Mouse (Mus musculus) testis, postnatal 14 days (tissue): ENCODE measurements around the gene Dnajb1.
A peak's percentile ranks its signal among the peaks of the same experiment; 100 is the strongest.
"Not testable (repeated sequence)": the region's sequence is repeated elsewhere in the genome, so short reads cannot be mapped to it uniquely, and the experiment has no call there.

Source experiments
- DNase-seq: peaks from one replicate; pipeline ENCODE4 v3.0.0; 2021; ENCODE audit warnings: low spot score

Dnajb1 gene

DNA sequence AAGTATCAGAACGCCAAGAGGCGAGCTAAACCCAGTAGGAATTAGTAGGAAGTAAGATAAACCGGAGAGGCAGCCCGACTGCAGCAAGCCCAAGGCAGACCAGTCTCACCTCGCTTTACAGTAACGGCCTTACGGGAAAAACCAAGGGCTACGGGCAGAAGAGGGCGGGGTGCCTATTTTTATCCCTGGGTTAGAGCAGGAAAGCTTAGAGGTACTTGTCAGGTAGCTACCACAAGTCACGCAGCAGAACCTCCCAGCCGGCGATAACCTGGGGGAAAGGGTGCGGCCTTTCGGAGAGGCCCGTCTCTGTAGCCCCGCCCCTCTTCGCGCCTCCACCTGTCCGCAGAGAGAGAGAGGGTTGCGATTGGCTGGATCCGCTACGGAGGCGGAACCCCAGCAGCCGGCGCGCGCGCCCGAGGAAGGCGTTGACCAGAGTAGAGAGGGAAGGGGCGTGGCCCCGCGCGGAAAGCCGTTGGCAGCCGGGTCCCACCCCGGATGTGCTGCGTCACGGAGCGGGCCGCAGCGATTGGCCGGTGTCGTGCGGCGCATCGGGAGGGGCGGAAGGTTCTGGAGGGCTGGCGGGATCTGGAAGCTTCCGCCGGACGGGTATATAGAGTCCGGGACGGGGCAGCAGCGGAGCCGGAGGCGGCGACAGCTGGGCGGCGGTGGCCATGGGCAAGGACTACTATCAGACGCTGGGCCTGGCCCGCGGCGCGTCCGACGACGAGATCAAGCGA lies at the start of gene Dnajb1, which contains the start of gene Tecr:
TSS of gene Dnajb1 (plus strand) at position 533 of the 737 bp plus-strand sequence.
TSS of gene Tecr (minus strand) at position 311 of the 737 bp plus-strand sequence.
- DNase-seq: peak; percentile 100

DNA sequence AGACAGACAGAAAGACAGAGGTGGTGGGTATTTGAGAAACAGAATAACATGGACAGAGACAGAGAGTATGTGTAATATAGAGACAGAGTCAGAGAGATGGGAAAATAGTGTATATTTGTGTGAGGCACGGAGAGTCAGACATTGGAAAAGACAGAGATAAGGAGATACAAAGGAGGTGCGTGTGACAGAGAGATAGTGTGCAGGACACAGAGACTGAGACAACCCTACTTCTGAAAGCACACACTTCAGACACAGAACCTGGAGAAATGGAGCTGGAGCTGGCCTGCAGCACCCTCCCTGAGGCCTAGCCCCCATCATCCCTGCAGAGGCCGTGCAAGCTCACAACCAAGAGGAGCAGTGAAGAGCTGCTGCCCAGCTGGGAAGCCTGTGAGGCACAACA lies 45.3 kb upstream of the Dnajb1 start:
- no peak for DNase-seq

DNA sequence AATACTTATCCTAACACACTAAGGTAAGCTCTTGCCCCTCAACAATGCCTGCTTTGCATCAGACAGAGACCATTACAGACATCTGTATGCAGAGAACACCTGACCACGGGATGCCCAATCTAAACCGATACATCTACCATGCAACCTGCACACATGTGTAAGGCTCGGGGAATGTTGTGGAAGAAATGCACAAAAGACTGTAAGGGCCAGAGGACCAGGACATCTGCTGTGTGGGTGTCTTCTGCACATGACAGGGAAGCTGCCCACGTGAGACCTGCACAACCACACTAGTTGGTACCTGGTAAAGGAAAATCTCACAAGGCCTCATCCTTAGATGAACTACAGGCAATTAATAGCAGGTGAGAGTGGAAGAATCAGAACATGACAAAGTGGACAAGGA lies 44.7 kb upstream of the Dnajb1 start:
- DNase-seq: no peak

DNA sequence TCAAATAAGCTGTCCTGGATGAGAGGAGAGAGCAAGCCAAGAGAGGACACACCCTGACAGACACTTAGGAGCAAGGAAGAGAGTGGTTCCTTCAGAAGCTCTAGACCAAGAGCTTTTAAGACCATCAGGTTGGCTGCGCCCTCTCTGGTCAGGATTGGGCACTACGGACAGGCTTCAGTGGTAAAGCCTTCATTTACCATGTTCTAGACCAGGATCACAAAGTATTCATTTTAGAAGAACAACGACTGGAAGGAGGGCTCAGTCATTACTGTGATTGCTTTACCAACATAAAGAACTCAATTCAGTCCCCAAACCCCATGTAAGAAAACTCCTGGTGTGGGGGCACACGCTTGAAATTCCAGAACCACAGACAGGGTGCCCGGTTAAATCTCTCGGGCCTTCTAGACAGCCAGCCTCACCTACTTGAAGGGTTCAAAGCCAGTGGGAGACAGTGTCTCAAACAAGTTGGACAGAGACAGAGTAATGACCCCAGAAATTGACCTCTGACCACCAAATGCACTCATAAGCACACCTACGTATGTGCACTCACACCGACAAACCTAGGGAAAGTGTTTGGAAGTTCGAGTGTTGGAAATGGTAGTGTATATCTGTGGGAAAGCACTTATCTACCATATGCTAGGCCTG lies 42.1 kb upstream of the Dnajb1 start:
- no peak for DNase-seq

DNA sequence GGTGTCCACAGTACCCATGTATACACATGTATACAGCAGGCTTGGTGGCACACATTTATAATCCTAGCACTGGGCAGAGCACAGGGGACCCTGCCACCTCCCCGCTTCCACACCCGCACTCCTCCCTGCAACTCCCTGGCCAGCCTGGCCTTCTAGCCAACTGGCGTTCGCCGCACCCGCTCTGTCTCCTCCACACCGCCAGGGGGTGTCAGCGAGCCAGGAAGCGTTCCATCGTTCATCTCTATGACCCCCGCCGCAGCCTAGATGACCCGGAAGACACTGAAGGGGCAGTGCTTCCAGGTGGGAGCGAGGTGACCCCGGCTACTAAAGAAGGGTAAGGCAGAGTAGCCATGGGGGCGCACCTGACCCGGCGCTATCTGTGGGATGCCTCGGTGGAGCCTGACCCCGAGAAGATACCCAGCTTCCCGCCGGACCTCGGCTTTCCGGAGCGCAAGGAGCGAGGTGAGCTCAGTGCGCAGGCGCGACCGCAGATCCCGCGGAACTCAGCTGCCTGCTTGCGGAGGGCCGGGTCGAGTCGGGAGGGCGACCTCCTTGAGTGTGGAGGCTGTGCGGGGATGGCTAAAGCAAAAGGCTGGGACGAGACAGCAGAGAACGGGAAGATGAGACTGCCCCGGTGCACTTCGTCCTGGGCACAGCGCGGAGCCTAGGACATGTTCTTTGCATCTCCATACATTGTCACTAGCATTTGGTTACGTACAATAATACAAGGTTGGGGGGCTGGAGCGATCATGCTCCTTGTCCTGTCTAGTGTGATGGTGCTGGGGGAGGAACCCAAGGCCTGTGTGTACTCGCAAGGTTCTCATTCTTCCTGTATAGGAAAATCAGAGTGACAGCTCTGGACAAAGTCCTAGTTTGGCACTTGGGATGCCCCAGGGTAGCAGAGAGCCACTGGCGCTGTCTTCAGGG lies 41.3 kb upstream of the Dnajb1 start, which contains the start of gene Ndufb7:
TSS of gene Ndufb7 (plus strand) at position 203 of the 927 bp plus-strand sequence.
- peak; percentile 93 for DNase-seq

DNA sequence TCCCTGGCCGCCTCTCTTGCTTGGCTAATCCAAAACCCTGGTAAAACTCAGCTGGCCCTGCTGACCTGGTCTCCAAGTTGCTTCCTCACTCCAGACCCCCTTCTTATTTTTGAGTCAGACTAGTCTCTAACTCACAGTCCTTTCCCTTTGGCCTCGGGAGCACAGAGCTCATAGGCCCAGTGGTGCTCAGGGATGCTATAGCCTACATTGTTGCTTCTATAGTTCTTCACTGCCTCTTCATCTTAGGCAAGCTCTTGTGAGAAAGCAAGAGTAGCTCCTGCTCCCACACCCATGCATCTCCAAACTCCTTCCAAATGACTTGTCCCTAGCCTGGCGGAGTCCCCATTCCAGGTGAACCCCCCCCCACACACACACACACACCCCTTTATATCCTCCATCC lies 40.3 kb upstream of the Dnajb1 start:
- no peak for DNase-seq

DNA sequence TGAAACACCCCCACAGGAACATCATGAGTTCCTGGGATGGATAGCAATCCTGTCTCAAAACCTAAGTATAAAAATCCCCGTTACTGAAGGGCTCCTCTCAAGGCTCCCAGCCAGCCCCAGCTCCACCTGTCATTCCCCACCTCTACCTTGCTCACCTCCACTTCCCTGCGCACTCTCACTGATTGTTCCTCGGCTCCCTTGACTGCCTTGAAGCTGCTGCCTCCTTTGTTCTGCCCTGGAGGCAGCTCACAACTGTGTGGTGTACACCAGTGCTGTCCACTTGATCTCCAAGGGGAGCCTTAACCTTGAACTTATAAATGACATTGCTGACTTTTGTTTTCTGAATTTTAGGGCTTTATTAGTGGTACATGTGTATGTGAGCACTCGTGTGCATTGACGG lies 39.9 kb upstream of the Dnajb1 start:
- no peak for DNase-seq

DNA sequence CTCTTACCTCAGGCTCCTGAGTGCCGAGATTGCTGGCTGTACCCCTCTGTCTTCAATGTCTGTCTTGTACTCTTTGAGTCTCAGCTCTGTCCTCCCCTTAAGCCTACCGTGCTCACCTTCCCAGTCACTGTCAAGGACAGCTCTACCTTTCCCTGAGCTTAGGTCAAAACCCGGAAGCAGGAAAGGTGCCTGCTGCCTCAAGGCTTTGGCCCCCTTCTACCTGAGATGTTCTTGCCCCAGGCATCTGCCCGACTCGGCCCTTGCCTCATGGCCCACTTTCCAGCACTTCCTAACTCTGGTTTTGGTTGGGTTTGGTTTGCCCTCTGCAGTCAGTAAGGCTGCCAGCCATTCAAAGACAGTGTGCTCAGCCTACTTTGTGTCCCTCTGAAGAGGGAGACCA lies 39.2 kb upstream of the Dnajb1 start:
- no peak for DNase-seq

DNA sequence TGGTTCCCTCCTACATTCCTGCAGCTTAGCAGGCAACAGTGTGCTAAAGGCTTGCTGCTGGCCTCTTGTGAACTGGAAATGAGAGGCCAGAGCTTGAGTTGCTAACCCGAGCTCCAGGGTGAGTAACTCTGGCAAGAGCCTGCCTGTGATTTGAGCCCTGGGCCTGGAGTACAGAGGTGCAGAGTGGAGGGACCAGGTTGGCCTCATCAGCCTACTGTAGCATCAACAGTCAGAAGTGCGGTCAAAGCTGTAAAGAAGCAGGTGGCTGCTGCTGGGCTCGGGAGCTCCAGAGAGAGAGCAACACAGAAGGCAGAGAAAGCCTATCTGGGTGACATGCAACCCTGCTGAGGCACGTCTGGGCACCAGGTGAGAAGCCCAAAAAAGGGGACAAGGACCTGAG lies 38.8 kb upstream of the Dnajb1 start:
- no peak for DNase-seq

DNA sequence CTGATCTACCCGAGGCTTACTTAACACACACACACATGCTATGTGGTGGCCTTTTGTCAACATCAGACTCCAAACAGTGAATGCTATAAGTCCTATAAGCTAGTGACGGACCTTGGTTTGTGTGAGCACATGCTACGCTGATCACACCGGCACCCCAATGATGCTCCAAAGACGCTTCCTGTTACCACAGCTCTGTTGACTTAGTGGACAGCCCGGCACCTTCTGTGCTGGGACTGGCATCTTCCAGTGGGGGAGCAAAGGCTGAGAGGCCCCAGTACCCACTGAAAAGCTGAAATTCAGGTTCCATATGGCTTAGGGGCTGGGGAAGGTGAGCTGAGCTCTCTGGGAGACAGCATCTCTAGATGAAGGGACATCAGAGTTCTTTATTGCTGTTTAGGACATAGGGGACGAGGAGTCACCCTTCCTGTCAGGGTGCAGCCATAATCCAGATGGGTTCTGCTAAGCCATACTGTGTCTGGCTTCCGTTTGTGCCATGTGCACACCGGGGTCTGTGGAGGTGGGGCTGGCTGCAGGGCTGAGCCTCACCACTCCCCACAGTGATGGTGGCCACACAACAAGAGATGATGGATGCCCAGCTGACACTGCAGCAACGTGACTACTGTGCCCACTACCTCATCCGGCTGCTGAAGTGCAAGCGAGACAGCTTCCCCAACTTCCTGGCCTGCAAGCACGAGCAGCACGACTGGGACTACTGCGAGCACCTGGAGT lies 37.6 kb upstream of the Dnajb1 start:
- DNase-seq: no peak

DNA sequence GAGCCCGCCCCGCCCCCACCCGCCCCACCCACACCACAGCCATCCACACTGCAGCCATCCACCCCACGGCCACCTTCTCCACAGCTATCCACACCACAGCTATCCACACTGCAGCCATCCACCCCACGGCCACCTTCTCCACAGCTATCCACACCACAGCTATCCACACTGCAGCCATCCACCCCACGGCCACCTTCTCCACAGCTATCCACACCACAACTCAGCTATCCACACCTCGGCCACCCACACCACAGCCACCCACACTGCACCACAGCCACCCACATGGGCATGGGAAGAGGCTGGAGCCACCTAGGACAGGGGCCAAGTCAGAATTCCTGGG lies 37.0 kb upstream of the Dnajb1 start:
- DNase-seq: not testable (repeated sequence)

DNA sequence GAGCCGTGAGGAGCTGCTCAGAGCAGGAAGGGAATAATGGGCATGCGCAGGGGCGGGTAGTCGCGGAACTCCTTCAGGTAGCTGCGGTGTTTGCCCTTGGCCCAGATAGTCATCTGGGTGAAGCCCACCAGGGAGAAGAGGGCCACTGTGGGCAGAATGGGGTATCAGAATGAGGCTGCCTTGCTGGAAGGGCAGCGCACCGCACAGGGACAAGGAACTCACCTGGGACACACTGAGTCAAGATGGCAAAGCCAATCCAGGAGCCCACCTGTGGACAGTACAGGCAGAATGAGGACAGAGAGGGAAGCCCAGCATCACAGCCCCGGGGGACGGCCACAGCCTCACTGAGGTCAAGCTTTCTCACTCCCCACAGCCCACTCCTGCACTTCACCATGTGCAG lies 36.2 kb upstream of the Dnajb1 start:
- no peak for DNase-seq

DNA sequence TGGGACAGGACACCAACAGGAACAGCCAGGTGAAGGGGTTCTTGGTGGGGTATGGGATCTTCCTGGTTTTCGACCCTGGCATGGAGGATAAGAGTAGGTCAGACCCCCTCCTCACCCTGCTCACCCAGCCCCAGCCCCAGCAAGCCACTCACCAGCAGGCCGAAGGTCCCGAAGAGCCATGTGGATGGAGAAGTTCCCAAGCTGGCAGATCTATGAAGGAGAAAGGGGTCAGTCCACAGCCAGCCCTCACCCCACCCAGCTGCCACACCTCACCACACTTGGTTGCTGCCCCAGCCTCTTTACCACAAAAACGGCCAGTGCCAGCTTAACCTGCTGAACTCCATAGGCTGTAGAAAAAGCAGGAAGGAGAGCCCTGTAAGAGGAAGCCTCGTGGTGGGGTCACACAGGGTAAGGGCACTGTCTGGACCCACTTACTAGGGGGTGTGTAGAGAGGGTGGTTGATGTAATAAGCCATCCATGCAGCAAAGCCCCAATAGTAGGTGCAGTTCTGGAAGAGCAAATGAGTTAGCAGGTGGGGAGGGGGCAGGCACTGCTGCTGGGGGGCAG lies 35.7 kb upstream of the Dnajb1 start:
- DNase-seq: no peak

DNA sequence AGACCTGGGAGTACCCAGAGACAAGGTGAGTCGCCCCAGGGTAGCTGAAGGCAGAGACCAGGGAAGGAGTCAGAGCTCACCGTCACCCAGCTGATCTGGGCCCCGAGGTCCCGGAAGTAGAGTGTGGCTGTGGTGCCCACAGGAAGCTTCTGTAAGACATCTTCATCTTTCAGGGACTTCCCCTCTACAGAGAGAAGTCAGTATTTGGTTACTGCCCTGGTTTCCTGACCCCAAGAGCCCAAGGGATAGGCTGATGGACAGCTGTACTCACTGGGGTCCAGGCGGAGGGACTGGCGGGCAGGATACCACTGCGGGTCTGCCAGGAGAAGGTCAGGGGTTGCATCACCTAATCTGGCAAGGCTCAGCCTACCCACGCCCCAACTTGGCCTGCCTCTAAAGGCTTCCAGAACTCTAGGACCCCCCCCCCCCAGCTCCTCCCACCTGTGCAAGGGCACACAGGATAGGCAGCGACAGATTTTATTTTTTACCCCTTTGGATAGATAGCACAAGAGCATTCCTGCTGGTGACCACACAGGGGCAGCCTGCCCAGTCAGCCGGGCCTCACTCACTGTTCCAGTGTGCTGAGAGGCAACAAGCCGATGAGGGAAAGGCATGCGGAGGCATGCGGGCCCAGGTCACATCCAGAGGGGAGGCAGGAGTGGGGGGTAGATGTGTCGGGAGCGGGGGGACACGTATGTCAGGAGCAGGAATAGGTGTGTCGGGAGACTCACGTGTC lies 34.7 kb upstream of the Dnajb1 start:
- DNase-seq: no peak

DNA sequence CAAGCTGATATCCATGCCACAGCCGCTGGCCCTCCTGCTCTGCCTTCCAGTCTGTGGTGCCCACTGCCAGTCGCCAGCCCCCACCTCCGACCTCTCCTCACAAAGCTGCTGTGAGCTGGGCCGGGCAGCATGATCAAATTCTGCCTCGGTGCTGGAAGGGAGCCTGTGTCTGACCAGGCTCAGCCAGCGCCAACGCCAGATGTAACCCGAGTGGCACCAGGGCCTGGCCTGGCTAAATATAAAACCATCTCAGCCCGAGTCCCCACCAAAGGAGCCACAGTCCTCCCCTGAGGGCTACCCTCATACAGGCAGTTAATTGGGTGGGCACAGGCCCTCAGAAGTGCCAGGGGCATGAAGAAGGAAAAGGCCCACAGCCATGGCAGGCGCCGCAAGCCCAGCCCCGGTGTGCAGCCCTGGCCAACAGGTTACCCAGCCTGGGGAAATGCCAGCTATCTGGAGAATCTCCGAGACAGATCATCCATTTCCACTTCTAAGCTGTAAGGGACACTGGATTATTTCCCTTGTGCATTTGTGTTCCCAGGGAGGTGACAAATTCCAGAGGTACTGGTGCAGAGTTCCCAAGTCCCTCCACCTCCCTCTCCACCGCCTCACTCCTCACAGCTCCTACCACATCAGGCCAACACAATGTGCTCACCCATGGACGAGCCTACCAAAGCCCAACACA lies 33.2 kb upstream of the Dnajb1 start:
- no peak for DNase-seq

DNA sequence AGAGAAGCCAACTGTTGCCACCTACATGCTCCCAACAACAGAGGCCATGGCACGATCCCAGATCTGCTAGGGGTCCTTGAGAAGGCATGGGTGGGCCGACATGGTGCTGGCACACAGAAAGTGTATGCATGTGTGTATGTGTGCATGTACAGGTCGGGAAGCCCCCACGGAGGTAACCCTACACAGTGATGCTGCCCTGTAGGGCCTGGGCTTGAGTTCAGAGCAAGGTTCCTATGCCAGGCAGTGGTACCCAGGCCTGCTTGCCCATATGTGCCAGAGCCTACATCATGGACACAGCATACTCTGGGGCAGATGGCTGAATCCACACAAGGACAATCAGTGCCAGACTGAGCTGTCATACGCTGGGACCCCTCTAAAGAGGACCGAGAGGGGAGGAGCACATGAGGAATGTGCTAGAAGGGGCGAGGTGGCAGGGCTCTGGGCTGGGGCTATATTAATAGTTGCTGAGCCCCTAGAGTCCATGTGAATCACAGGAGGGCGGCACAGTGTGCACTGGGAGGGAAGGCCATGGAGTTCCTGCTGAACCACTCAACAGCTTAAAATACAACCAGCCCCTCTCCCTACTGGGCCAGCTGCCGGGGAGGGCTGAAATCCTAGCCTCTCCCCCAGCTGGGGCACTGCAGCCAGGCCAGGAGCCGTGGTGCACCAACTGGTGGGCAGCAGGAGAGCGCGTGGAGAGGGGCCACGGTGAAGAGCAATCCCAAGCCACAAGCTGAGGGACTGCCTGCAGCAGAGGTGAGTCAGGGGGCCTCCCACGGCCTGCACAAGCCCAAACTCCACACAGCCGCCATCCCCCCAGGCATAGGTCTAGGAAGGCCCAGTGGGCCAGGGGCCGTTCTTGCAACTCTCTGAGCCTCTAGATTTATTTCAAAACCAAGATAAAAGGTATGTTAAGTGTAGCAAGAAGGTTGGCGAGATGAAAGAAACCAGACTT lies 32.2 kb upstream of the Dnajb1 start:
- no peak for DNase-seq

DNA sequence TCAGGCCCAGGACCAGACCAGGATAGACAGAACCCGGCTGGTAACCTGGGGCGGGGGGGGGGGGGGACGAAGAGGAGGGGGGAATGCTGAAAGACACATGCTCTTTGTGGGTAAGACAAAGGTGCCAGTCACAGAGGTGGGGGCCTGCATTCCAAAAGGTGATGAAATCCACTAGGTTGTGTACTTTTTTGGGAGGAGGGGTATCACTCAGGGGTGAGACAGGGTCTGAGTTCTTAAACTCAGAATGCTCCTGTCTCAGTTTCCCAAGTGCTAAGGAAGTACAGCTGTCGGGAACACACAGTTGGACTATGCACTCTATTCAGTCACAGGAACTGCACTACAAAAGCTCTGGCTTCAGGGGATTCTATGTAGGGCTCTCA lies 31.5 kb upstream of the Dnajb1 start:
- no peak for DNase-seq

DNA sequence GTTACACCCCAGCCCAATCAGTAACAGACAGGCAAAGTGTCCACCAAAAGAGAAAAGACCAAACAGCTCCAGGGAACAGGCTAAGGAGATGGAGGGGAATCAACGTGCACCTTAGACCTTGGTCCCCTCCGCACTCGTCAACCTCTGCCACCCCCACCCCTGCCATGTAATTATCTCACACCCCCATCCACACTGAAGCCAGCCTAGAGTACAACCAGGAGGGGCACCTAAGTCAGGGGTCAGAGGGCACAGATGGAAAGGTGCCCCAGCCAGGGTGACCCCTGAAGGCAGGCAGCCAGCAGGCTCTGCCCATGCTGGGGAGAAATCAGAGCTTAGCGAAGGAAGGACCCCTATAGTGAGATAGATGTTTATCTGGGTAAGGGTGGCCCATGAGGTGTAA lies 31.1 kb upstream of the Dnajb1 start:
- DNase-seq: no peak

DNA sequence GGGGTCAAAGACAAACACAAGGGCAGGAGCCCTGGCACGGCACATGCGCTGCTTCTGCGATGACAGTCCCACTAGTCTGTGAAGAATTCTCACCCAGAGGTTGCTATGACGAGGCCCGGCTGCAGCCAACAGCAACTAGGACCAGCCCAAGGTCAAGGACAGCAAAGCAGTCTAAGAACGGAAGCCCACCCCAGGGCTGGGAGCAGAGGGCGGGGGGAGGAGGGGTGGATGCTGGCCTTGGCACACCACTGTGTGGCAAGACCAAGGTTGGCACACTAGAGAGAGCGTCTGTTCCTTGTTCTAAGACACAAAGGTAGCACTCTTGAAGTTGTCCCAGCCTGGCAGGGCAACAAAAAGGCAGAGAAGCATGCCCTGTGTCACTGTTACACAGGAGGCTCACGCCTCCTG lies 30.6 kb upstream of the Dnajb1 start:
- DNase-seq: peak; percentile 52
